Comparison of ENCODE assay signal across 8 mouse cellular contexts in genomic region chr10:91060742-91061141, GRCm38 (mm10). TPM values are rescaled to one million over a fixed set of nuclear protein-coding genes. Genes with fewer than 3 reads are reported as not detected.
DNase-seq lines count a peak whose midpoint lies in the region; ATAC-seq and TF ChIP-seq lines count a peak whose summit lies in the region.

No protein-coding gene starts in this region.

- no peaks in the 10 kb centered on the region for H3K9me3 ChIP-seq in heart, postnatal 0 days (replicated peaks; ENCODE audit: control insufficient read depth, low read length)
- H3K9me3 ChIP-seq in heart, embryonic 11.5 days (replicated peaks; ENCODE audit: control insufficient read depth, low read length), result no peaks in the 10 kb centered on the region
- H3K9me3 ChIP-seq in liver, embryonic 12.5 days (replicated peaks), result no peaks in the 10 kb centered on the region

- peaks cover 29% of the 10 kb centered on the region for H3K36me3 ChIP-seq in heart, postnatal 0 days (replicated peaks; ENCODE audit: control insufficient read depth, insufficient read depth, low read length)
- H3K36me3 ChIP-seq in heart, embryonic 11.5 days (ENCODE audit: control insufficient read depth, insufficient read depth, low read length), result peaks cover 4% of the 10 kb centered on the region; the same call in 1 of the 2 replicates
- H3K36me3 ChIP-seq in liver, embryonic 12.5 days, result peaks cover 67% of the 10 kb centered on the region

- no peak overlapping the region for H3K4me2 ChIP-seq in heart, postnatal 0 days (ENCODE audit: low read depth, low read length)
- H3K4me2 ChIP-seq in heart, embryonic 11.5 days, result no peak overlapping the region
- H3K4me2 ChIP-seq in liver, embryonic 12.5 days, result no peak overlapping the region

- ATAC-seq in heart, postnatal 0 days (ENCODE audit: insufficient read depth, low read depth), result peak; percentile 67
- ATAC-seq in heart, embryonic 11.5 days (replicated peaks; ENCODE audit: insufficient number of reproducible peaks, low FRiP score, low TSS enrichment), result no peak
- ATAC-seq in liver, embryonic 12.5 days, result peak; percentile 69

- intact Hi-C loops in heart, postnatal 25 days (cut with DNase I), result no loop called here

- peak; percentile 40 for DNase-seq in heart, postnatal 0 days (ENCODE audit: low spot score)
- DNase-seq in 416B (ENCODE audit: low read depth) (peak; percentile 66), NIH3T3 (ENCODE audit: low read depth) (peak; percentile 61)
- no peak for DNase-seq in right cerebral cortex, postnatal 25 days
- DNase-seq in heart, postnatal 25 days (ENCODE audit: low spot score), result no peak
- DNase-seq in thymus, adult 18-20 months, result no peak

- H3K4me1 ChIP-seq in heart, postnatal 0 days (ENCODE audit: control insufficient read depth, insufficient read depth), result no peaks in the 10 kb centered on the region
- no peaks in the 10 kb centered on the region for H3K4me1 ChIP-seq in heart, embryonic 11.5 days (ENCODE audit: control insufficient read depth, insufficient read depth, low read length)
- H3K4me1 ChIP-seq in liver, embryonic 12.5 days, result no peaks in the 10 kb centered on the region

- H3K27me3 ChIP-seq in heart, postnatal 0 days (ENCODE audit: control insufficient read depth, insufficient read depth, low read length), result no peaks in the 10 kb centered on the region
- no peaks in the 10 kb centered on the region for H3K27me3 ChIP-seq in heart, embryonic 11.5 days (ENCODE audit: control insufficient read depth, insufficient read depth, low read length)
- no peaks in the 10 kb centered on the region for H3K27me3 ChIP-seq in liver, embryonic 12.5 days (replicated peaks)

- H3K27ac ChIP-seq in heart, postnatal 0 days (ENCODE audit: low read depth), result no peak overlapping the region
- H3K27ac ChIP-seq in heart, embryonic 11.5 days (ENCODE audit: low read depth, low read length), result no peak overlapping the region
- no peak overlapping the region for H3K27ac ChIP-seq in liver, embryonic 12.5 days

- H3K4me3 ChIP-seq in heart, postnatal 0 days (ENCODE audit: low read depth, low read length), result no peak overlapping the region
- no peak overlapping the region for H3K4me3 ChIP-seq in heart, embryonic 11.5 days (ENCODE audit: low read depth, low read length)
- H3K4me3 ChIP-seq in liver, embryonic 12.5 days, result no peak overlapping the region

- TF ChIP-seq CTCF in heart, postnatal 0 days (IDR thresholded peaks at IDR 0.05; ENCODE audit: low read depth), result peak; percentile 51

- 32% methylated on average over 5 of the region's 5 CpGs for WGBS in heart, postnatal 0 days
- 37% methylated on average over 5 of the region's 5 CpGs for WGBS in heart, embryonic 11.5 days (ENCODE audit: insufficient replicate concordance)
- 35% methylated on average over 5 of the region's 5 CpGs for WGBS in liver, embryonic 12.5 days (ENCODE audit: insufficient replicate concordance)

- H3K9ac ChIP-seq in heart, postnatal 0 days (replicated peaks; ENCODE audit: low read depth, low read length), result no peak overlapping the region
- H3K9ac ChIP-seq in heart, embryonic 11.5 days (ENCODE audit: low read depth, low read length), result no peak overlapping the region
- no peak overlapping the region for H3K9ac ChIP-seq in liver, embryonic 12.5 days

- no peak for TF ChIP-seq EP300 in heart, postnatal 0 days (IDR thresholded peaks at IDR 0.05; ENCODE audit: low read depth)

RNA-seq across cellular contexts. Expression of gene Apaf1, which starts 21.8 kb away (rescaled TPM):
- 21.8 and 31.7 TPM in 2 replicates for total RNA-seq in heart, postnatal 0 days (2014; rRNA removed; ENCODE audit: low replicate concordance)
- 5.1 and 6.2 TPM in 2 replicates for polyA plus RNA-seq in heart, postnatal 0 days (2015; fragmentation: Nextera tagmentation; extraction: Ambion mirVana)
- 17.3 and 19.3 TPM in 2 replicates for polyA plus RNA-seq in heart, embryonic 11.5 days (2014; fragmentation: Nextera tagmentation; extraction: Ambion mirVana)
- polyA plus RNA-seq in liver, embryonic 12.5 days (2016; fragmentation: Nextera tagmentation; extraction: Ambion mirVana), result 12.6 and 13.9 TPM in 2 replicates
- total RNA-seq in heart, postnatal 25 days (2021), result 1 to 10 TPM; 8.0 to 8.2 TPM

RNA-seq across cellular contexts. Expression of gene Ikbip, which starts 22.0 kb away (rescaled TPM):
- total RNA-seq in heart, postnatal 0 days (2014; rRNA removed; ENCODE audit: low replicate concordance), result 21.1 and 28.6 TPM in 2 replicates
- 31.0 and 31.9 TPM in 2 replicates for polyA plus RNA-seq in heart, postnatal 0 days (2015; fragmentation: Nextera tagmentation; extraction: Ambion mirVana)
- polyA plus RNA-seq in heart, embryonic 11.5 days (2014; fragmentation: Nextera tagmentation; extraction: Ambion mirVana), result 46.1 and 48.2 TPM in 2 replicates
- 14.0 and 14.8 TPM in 2 replicates for polyA plus RNA-seq in liver, embryonic 12.5 days (2016; fragmentation: Nextera tagmentation; extraction: Ambion mirVana)
- total RNA-seq in heart, postnatal 25 days (2021), result 10 to 100 TPM; 17.4 to 18.6 TPM

Comparison
In these comparisons a context has a peak if more than half of its experiments do, and no peak if none do; other contexts are left out.
1. DNase-seq: peak in heart, postnatal 0 days (single experiment), 416B (single experiment) and NIH3T3 (single experiment); none in right cerebral cortex, postnatal 25 days (single experiment), heart, postnatal 25 days (single experiment) and thymus, adult 18-20 months (0 of 2).